Mouse (Mus musculus): ENCODE results near the gene Trim10.

GRCm38 (mm10) chr17:36897065-36897464 is 27.7 kb downstream of the Trim10 start:
- TF ChIP-seq POLR2AphosphoS2 (IDR thresholded peaks at IDR 0.05; ENCODE audit: insufficient read length, low read depth) = no peak
- no peak for TF ChIP-seq TCF3 (IDR thresholded peaks at IDR 0.05; ENCODE audit: insufficient read length, low read depth)
- no peak for TF ChIP-seq POLR2A (IDR thresholded peaks at IDR 0.05; ENCODE audit: insufficient read length, low read depth)
- no peak for TF ChIP-seq TCF12 (IDR thresholded peaks at IDR 0.05; ENCODE audit: insufficient read depth, poor library complexity, severe bottlenecking)
- TF ChIP-seq MYOD1 (IDR thresholded peaks at IDR 0.05; ENCODE audit: control insufficient read depth in 1 of 3, insufficient read length in 2 of 3, low read depth in 2 of 3) = no peak
- TF ChIP-seq USF1 (IDR thresholded peaks at IDR 0.05; ENCODE audit: low read depth) = no peak

Measured in myocyte (in vitro differentiated cells).